Mouse (Mus musculus) frontal cortex, adult 2 months (tissue): Measurements from ENCODE around the gene Hlx. TPM values are rescaled to one million over a fixed set of nuclear protein-coding genes. Genes with fewer than 3 reads are reported as not detected.

Source experiments
- DNase-seq, 2 experiments: peaks; one replicate each; pipeline ENCODE4 v3.0.0; 2022; ENCODE audit warnings: low spot score in 1 of 2; ENCODE audit errors: extremely low spot score in 1 of 2
- polyA plus RNA-seq: library from polyadenylated mRNA; depleted of rRNA; stranded (reverse); fragments of >200 nt; gene quantifications from 2 replicates; pipeline ENCODE4 v1.2.3, GENCODE M21; 2012; rRNA removed

The Hlx gene
- polyA plus RNA-seq = 0.76 and 0.96 TPM in 2 replicates

- no peak for DNase-seq
These were observed at the start of gene Hlx for GRCm38 (mm10) chr1:184732556-184733049. Hlx (minus strand) TSS chr1:184732619.

GRCm38 (mm10) chr1:184782161-184782513 lies 49.7 kb upstream of the Hlx start:
- no peak for DNase-seq

- DNase-seq = no peak
These were observed 49.1 kb upstream of the Hlx start for GRCm38 (mm10) chr1:184781286-184782160.

GRCm38 (mm10) chr1:184778157-184778556 lies 45.7 kb upstream of the Hlx start:
- DNase-seq = no peak

- no peak for DNase-seq
These were observed 44.8 kb upstream of the Hlx start for GRCm38 (mm10) chr1:184777061-184777795.

GRCm38 (mm10) chr1:184775289-184775688 lies 42.9 kb upstream of the Hlx start:
- DNase-seq = no peak

- DNase-seq = no peak
These were observed 39.5 kb upstream of the Hlx start for GRCm38 (mm10) chr1:184771891-184772249.

GRCm38 (mm10) chr1:184771202-184771890 lies 38.9 kb upstream of the Hlx start:
- peak; percentile 8 to 81 for DNase-seq

GRCm38 (mm10) chr1:184763866-184764265 lies 31.4 kb upstream of the Hlx start:
- no peak for DNase-seq

GRCm38 (mm10) chr1:184762941-184763340 lies 30.5 kb upstream of the Hlx start:
- DNase-seq = no peak

- no peak for DNase-seq
These were observed 29.6 kb upstream of the Hlx start for GRCm38 (mm10) chr1:184761988-184762387.

- no peak for DNase-seq
These were observed 20.3 kb upstream of the Hlx start for GRCm38 (mm10) chr1:184752671-184753070.

- no peak for DNase-seq
These were observed 17.8 kb upstream of the Hlx start for GRCm38 (mm10) chr1:184750114-184750664.

- no peak for DNase-seq
These were observed 16.3 kb upstream of the Hlx start for GRCm38 (mm10) chr1:184748692-184749152.

GRCm38 (mm10) chr1:184737876-184738479 lies 5.6 kb upstream of the Hlx start:
- peak in 1 of 2 experiments; percentile 74 for DNase-seq

GRCm38 (mm10) chr1:184737228-184737627 lies 4.8 kb upstream of the Hlx start:
- no peak for DNase-seq

- no peak for DNase-seq
These were observed 3.8 kb upstream of the Hlx start for GRCm38 (mm10) chr1:184736260-184736659.

GRCm38 (mm10) chr1:184734991-184735920 lies 2.8 kb upstream of the Hlx start:
- DNase-seq = no peak
